Mouse (Mus musculus): ENCODE data around the gene Thoc3. TPM values are rescaled to one million over a fixed set of nuclear protein-coding genes. Genes with fewer than 3 reads are reported as not detected.
"Not testable (repeated sequence)": the region's sequence is repeated elsewhere in the genome, so short reads cannot be mapped to it uniquely, and the experiment has no call there.

Gene Thoc3
- polyA plus RNA-seq, 1 experiment from 2014 or later = 155 TPM

- ATAC-seq (ENCODE audit: insufficient read depth) = no peak
- Histone ChIP-seq H3K27ac (ENCODE audit: low read depth) (no peak overlapping the region), H3K4me1 (ENCODE audit: insufficient read depth) (peaks cover 7% of the 10 kb centered on the region; the same call in 1 of the 2 replicates), H3K9me3 (ENCODE audit: low read depth, low read length) (no peaks in the 10 kb centered on the region), H3K4me3 (ENCODE audit: low read depth, low read length) (no peak overlapping the region), H3K9ac (no peak overlapping the region), H3K36me3 (ENCODE audit: insufficient read depth) (no peaks in the 10 kb centered on the region), H3K4me2 (no peak overlapping the region), H3K27me3 (ENCODE audit: insufficient read depth, low read length) (no peaks in the 10 kb centered on the region)
- DNase-seq = no peak
- TF ChIP-seq CTCF (IDR thresholded peaks at IDR 0.05; ENCODE audit: low read depth) = no peak
- 48% methylated on average over 2 of the region's 2 CpGs for WGBS
Observed at GRCm38 (mm10) chr13:54501352-54501751, 32.7 kb upstream of the Thoc3 start.

- not testable (repeated sequence) for H3K4me1 ChIP-seq (ENCODE audit: insufficient read depth); ATAC-seq (ENCODE audit: insufficient read depth); H3K9ac ChIP-seq
Observed at GRCm38 (mm10) chr13:54499551-54499950, 30.9 kb upstream of the Thoc3 start.

GRCm38 (mm10) chr13:54491381-54491780 is 22.7 kb upstream of the Thoc3 start:
- DNase-seq = no peak

More at GRCm38 (mm10) chr13:54499551-54499950, 30.9 kb upstream of the Thoc3 start:
- H3K36me3 ChIP-seq (ENCODE audit: insufficient read depth); H3K27ac ChIP-seq (ENCODE audit: low read depth); H3K4me3 ChIP-seq (ENCODE audit: low read depth, low read length); H3K9me3 ChIP-seq (ENCODE audit: low read depth, low read length); H3K4me2 ChIP-seq; DNase-seq; H3K27me3 ChIP-seq (ENCODE audit: insufficient read depth, low read length): not testable (repeated sequence)
- WGBS = 91% methylated on average over 7 of the region's 7 CpGs

DNA sequence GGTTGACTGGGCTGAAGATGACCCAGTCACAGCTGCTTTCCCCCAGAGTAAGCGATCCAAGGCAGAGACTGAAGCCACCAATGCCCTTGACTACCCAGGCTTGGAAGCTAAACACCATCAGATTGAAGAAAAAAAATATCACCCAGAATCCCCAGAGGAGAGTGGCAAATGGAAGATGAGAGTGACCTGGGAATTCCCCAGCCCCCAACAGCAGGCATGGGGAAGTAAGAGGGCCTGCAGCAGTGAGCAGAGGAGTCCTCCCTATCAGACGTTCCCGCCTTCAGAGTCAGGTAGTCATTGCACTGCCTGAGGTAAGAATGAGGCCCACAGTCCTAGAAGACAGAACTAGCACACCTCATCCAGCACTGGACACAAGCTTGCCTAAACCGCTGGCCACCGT is 21.8 kb upstream of the Thoc3 start:
- ATAC-seq (ENCODE audit: insufficient read depth) (no peak), DNase-seq (no peak)
- no peaks in the 10 kb centered on the region for H3K27me3 ChIP-seq (ENCODE audit: insufficient read depth, low read length)
- H3K4me1 ChIP-seq (ENCODE audit: insufficient read depth) = no peaks in the 10 kb centered on the region
- TF ChIP-seq CTCF (IDR thresholded peaks at IDR 0.05; ENCODE audit: low read depth) = no peak
- WGBS = 69% methylated on average over 5 of the region's 5 CpGs
- no peaks in the 10 kb centered on the region for H3K36me3 ChIP-seq (ENCODE audit: insufficient read depth)
- no peak overlapping the region for H3K9ac ChIP-seq
- H3K27ac ChIP-seq (ENCODE audit: low read depth) = no peak overlapping the region
- no peaks in the 10 kb centered on the region for H3K9me3 ChIP-seq (ENCODE audit: low read depth, low read length)
- no peak overlapping the region for H3K4me3 ChIP-seq (ENCODE audit: low read depth, low read length)
- no peak overlapping the region for H3K4me2 ChIP-seq

More at GRCm38 (mm10) chr13:54491381-54491780, 22.7 kb upstream of the Thoc3 start:
- Histone ChIP-seq H3K27me3 (ENCODE audit: insufficient read depth, low read length) (no peaks in the 10 kb centered on the region), H3K4me1 (ENCODE audit: insufficient read depth) (no peaks in the 10 kb centered on the region), H3K9me3 (ENCODE audit: low read depth, low read length) (no peaks in the 10 kb centered on the region), H3K36me3 (ENCODE audit: insufficient read depth) (no peaks in the 10 kb centered on the region), H3K27ac (ENCODE audit: low read depth) (no peak overlapping the region), H3K4me2 (no peak overlapping the region), H3K4me3 (ENCODE audit: low read depth, low read length) (no peak overlapping the region), H3K9ac (no peak overlapping the region)
- no peak for TF ChIP-seq CTCF (IDR thresholded peaks at IDR 0.05; ENCODE audit: low read depth)
- no peak for ATAC-seq (ENCODE audit: insufficient read depth)
- WGBS = 73% methylated on average over 6 of the region's 6 CpGs

GRCm38 (mm10) chr13:54481498-54481897 is 12.8 kb upstream of the Thoc3 start:
- H3K4me2 ChIP-seq = no peak overlapping the region
- 0 out of 2 replicates have a peak, but pooled peaks cover 3% of the 10 kb centered on the region for H3K27me3 ChIP-seq (ENCODE audit: insufficient read depth, low read length)
- H3K27ac ChIP-seq (ENCODE audit: low read depth) = no peak overlapping the region
- H3K9ac ChIP-seq = no peak overlapping the region
- WGBS = 84% methylated on average over 14 of the region's 14 CpGs
- no peaks in the 10 kb centered on the region for H3K4me1 ChIP-seq (ENCODE audit: insufficient read depth)
- H3K9me3 ChIP-seq (ENCODE audit: low read depth, low read length) = no peaks in the 10 kb centered on the region
- DNase-seq (no peak), ATAC-seq (ENCODE audit: insufficient read depth) (no peak)
- no peak overlapping the region for H3K4me3 ChIP-seq (ENCODE audit: low read depth, low read length)
- no peak for TF ChIP-seq CTCF (IDR thresholded peaks at IDR 0.05; ENCODE audit: low read depth)
- H3K36me3 ChIP-seq (ENCODE audit: insufficient read depth) = no peaks in the 10 kb centered on the region

DNA sequence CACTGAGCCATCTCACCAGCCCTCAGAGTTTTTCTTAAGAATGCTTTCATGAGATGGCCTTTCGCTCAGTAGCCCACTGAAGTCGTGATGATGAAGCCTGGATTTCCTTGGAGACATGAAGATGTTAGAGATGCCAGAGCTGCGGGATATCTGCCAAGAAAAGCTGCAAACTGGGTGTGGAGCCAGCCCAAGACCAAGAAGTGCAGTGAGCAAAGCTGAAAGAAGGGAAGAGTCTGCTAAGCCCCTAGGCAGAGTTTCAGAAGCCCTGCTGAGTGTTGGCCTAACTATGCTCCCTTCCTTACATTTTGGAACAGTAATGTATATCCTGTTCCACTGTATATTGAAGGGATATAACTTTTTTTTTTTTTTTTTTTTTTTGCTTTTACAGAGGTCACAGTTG is 10.6 kb upstream of the Thoc3 start:
- no peak overlapping the region for H3K9ac ChIP-seq
- H3K36me3 ChIP-seq (ENCODE audit: insufficient read depth) = no peaks in the 10 kb centered on the region
- H3K27me3 ChIP-seq (ENCODE audit: insufficient read depth, low read length) = 0 out of 2 replicates have a peak, but pooled peaks cover 3% of the 10 kb centered on the region
- ATAC-seq (ENCODE audit: insufficient read depth) (no peak), DNase-seq (peak; percentile 70)
- no peaks in the 10 kb centered on the region for H3K9me3 ChIP-seq (ENCODE audit: low read depth, low read length)
- H3K4me2 ChIP-seq = no peak overlapping the region
- H3K27ac ChIP-seq (ENCODE audit: low read depth) = no peak overlapping the region
- H3K4me1 ChIP-seq (ENCODE audit: insufficient read depth) = no peaks in the 10 kb centered on the region
- no peak overlapping the region for H3K4me3 ChIP-seq (ENCODE audit: low read depth, low read length)
- 55% methylated on average over 3 of the region's 3 CpGs for WGBS
- TF ChIP-seq CTCF (IDR thresholded peaks at IDR 0.05; ENCODE audit: low read depth) = no peak

- Histone ChIP-seq H3K4me2 (no peak overlapping the region), H3K4me3 (ENCODE audit: low read depth, low read length) (no peak overlapping the region), H3K9ac (no peak overlapping the region), H3K9me3 (ENCODE audit: low read depth, low read length) (no peaks in the 10 kb centered on the region), H3K27ac (ENCODE audit: low read depth) (no peak overlapping the region), H3K27me3 (ENCODE audit: insufficient read depth, low read length) (0 out of 2 replicates have a peak, but pooled peaks cover 3% of the 10 kb centered on the region), H3K36me3 (ENCODE audit: insufficient read depth) (no peaks in the 10 kb centered on the region), H3K4me1 (ENCODE audit: insufficient read depth) (no peaks in the 10 kb centered on the region)
- WGBS = 81% methylated on average over 5 of the region's 5 CpGs
- DNase-seq = no peak
- ATAC-seq (ENCODE audit: insufficient read depth) = no peak
- no peak for TF ChIP-seq CTCF (IDR thresholded peaks at IDR 0.05; ENCODE audit: low read depth)
Observed at GRCm38 (mm10) chr13:54475702-54476101, 7.1 kb upstream of the Thoc3 start.

GRCm38 (mm10) chr13:54474996-54475395 is 6.3 kb upstream of the Thoc3 start:
- no peak overlapping the region for H3K9ac ChIP-seq
- H3K36me3 ChIP-seq (ENCODE audit: insufficient read depth) = no peaks in the 10 kb centered on the region
- ATAC-seq (ENCODE audit: insufficient read depth) = no peak
- no peak for TF ChIP-seq CTCF (IDR thresholded peaks at IDR 0.05; ENCODE audit: low read depth)
- H3K27ac ChIP-seq (ENCODE audit: low read depth) = no peak overlapping the region
- WGBS = 45% methylated on average over 2 of the region's 2 CpGs
- no peaks in the 10 kb centered on the region for H3K9me3 ChIP-seq (ENCODE audit: low read depth, low read length)
- 0 out of 2 replicates have a peak, but pooled peaks cover 3% of the 10 kb centered on the region for H3K27me3 ChIP-seq (ENCODE audit: insufficient read depth, low read length)
- no peak overlapping the region for H3K4me2 ChIP-seq
- H3K4me1 ChIP-seq (ENCODE audit: insufficient read depth) = no peaks in the 10 kb centered on the region
- H3K4me3 ChIP-seq (ENCODE audit: low read depth, low read length) = no peak overlapping the region
- DNase-seq = peak; percentile 37

Data from lung, embryonic 14.5 days (tissue).